Mouse (Mus musculus) left cerebral cortex, adult 11 months (tissue): ENCODE data around the gene Rfpl4b.
A peak's percentile ranks its signal among the peaks of the same experiment; 100 is the strongest.
"Not testable (repeated sequence)": the region's sequence is repeated elsewhere in the genome, so short reads cannot be mapped to it uniquely, and the experiment has no call there.

ENCODE experiments used
- DNase-seq: peaks from one replicate; pipeline ENCODE4 v3.0.0; 2022; ENCODE audit warnings: low spot score

Rfpl4b gene

DNA sequence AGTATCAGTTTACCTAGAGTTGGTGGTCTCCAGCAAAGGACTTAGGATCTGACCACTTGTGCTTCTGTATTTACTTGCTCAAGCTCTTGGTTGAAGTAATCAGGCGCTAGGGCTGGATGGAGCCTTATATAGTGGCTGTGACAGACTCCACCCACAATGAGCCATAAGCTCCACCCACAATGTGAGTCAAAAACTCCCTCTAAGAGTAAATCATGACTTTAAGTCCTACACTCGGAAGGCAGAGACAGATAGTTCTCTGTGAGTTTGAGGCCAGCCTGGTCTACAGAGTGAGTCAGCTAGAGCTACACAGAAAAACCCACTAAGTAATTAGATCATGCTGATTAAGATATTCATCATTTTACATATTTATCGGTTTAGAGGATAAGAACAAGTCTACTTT is at the start of gene Rfpl4b:
Gene Rfpl4b, minus strand, starts transcription at position 101 of the 400 bp plus-strand sequence.
- no peak for DNase-seq

DNA sequence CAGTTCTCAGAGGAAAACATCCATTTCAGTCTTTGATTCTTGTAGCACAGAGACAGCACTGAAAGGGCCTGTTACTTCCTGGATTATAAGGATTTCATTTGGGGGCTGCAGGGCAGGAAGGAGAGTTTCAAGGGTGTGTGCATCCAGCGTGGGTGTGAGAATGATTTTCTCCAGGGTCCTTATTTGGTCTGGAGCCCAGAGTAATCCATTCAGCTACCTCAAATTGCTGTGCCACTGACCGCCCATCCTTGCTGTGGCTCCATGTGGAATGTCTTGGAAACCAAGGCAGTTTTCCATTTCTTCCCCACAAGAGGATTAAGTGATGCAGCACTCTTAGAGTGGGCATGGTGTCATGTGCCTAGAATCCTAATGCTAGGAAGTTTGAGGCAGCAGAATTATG is 33.6 kb upstream of the Rfpl4b start:
- DNase-seq: no peak

DNA sequence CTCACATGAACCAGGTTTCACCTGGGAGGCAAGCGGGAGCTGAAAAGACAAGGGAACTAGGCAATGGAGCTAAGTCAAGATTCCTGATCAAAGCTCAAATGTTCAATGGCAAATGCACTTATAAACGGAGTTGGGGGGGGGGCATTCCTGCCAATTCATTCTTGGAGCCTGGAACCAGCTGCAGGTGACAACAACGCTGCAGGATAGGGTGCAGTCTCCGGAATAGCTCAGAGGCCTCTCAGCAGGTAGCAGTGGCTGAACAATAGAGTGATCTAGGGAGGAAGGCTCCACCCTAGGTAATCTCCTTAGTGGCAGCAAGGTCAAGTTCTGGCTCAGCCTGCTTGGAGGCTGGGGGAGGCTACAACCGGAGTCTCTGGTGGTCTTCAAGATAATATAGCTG is 28.4 kb upstream of the Rfpl4b start:
- not testable (repeated sequence) for DNase-seq

GRCm38 (mm10) chr10:38848884-38849499 is 27.4 kb upstream of the Rfpl4b start:
- peak; percentile 54 for DNase-seq

DNA sequence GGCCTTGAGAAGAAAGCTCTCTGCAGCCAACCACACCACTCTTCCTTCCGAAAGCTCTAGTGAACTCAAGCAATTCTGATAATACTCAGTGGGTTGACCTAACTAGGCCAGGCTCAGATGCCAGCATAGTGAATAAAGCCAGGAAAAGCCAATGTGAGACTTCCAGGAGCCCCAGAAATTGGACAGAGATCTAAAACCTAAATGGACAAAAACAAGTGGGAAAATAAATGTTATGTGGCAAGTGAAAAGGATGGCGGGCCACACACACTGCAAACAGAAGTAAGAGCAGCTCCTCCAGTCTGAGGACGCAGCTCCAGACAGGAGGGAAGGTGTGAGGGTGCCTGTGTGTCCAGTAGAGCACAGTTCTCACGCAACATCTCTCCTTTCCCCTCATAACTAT is 26.7 kb upstream of the Rfpl4b start:
- DNase-seq: no peak

GRCm38 (mm10) chr10:38823741-38824140 is 2.2 kb upstream of the Rfpl4b start:
- no peak for DNase-seq

DNA sequence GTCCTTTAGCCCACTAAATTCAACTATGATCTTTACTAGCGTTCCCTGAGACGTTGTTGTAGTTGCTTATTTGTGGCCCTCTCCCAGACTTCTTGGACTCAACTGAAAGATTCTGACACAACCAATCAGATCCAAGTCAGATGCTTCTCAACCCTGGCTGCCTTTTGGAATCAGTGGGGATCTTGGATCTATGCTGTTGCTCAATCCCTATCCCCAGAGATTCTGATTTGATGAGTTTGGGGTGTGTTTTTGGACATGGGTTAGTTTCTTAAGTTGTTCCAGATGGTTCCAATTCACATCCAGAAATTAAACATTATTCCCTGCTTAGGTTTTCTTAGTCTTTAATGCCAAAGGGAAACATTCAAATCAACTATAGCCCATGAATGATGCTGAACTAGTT is 15.5 kb downstream of the Rfpl4b start:
- DNase-seq: no peak

DNA sequence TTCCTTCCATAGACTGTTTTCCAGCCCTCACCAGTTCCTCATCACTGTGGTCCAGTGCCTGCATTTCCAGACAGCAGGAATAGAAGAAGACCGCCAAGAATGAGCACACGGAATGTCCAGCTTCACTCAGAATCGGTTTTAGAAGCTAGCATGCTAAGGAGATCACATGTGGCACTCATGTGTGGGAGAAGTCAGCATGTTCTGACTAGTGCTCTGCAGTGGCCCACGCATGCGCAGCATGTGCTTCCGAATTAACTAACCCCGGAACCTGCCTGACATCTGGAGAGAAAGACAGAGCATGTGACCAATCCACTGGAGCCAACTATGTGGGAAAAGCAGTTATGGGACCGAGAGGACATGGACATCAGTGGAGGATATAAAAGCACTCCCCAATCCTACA is 17.5 kb downstream of the Rfpl4b start:
- DNase-seq: no peak

DNA sequence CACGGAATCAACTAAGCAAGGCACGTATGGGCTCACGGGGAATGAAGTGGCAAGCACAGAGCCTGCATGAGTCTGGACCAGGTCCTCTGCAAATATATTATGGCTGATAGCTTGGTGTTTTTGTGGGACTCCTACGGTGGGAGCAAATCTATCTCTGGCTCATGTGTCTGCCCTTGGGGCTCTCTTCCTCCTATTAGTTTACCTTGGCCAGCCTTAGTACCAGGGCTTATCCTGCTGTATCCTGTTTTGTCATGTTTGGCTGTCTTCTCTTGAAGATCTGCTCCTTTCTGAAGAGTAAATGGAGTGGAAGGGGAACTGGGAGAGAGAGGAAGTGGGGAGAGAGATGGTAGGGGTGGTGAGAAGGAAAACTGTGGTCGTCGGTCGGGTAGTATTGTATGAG is 18.3 kb downstream of the Rfpl4b start:
- DNase-seq: no peak

GRCm38 (mm10) chr10:38788612-38789011 is 33.0 kb downstream of the Rfpl4b start:
- no peak for DNase-seq
